Mouse (Mus musculus) embryo, embryonic 9.5 days (tissue): ENCODE measurements around the gene Tacc2.
A peak's percentile ranks its signal among the peaks of the same experiment; 100 is the strongest.
"Not testable (repeated sequence)": the region's sequence is repeated elsewhere in the genome, so short reads cannot be mapped to it uniquely, and the experiment has no call there.

Experiments used
- DNase-seq: peaks from one replicate; pipeline ENCODE4 v3.0.0-alpha.2; 2017; ENCODE audit errors: extremely low spot score

Gene Tacc2

DNA sequence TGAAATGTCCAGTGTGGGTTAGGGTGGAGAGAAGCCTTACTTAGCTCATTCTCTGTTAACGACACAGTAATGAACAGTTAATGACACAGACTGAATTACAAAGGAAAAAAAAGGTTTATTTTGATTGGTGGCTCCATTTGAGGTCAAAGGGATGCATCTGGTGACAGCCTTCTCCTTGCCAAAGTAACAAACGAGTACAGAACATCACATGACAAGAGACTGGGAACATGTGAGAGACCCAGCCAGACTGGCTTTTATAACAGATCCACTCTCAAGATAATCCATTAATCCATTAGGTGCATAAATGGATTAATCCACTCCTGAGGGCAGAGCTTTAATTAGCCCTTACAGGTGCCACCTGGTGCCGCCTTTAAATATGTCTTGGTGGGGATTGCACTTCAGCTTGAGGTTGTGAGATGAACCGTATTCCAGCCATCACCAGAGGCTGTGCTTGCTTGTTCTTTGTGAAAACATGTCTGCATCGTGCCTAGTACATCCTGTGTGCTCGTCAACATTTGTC, 75.9 kb downstream of the Tacc2 start:
- DNase-seq: no peak

DNA sequence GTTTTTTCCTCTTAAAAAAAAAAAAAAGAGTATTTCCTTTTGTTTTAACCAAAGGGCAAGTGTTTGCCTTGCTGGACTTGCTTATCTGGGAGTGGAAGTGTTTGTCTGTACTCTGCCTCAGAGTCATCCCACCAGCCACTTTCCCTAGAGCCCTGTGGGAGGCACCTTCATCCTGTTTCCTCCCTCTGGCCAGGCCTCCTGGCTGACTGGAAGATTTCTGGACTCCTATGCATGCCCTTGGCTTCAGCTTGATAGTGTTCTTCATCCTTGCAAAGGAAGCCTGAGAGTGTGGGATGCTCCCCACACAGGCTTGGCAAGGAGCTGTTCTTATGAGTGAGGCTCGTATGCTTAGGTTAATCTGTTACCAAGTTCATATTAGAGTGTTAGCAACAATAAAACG, 77.3 kb downstream of the Tacc2 start:
- DNase-seq: no peak

DNA sequence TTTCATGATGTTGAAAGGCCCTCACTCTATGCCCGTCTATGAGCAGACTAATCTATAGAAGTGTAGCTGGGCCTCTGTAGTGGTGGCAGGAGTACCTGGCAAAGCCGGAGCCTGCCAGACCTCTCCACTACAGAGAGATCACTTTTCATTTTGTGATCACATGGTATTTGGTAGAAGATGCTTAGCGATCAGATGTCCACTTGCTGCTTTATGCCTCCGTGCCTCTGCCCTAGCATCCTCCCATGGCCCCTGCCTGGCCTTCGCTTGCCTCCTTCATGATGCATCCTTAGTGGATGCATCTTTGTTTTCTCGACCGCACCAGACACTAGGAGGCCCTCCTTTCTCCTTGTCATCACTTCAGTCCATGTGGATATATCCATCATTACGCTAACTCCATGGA, 79.7 kb downstream of the Tacc2 start:
- DNase-seq: no peak

DNA sequence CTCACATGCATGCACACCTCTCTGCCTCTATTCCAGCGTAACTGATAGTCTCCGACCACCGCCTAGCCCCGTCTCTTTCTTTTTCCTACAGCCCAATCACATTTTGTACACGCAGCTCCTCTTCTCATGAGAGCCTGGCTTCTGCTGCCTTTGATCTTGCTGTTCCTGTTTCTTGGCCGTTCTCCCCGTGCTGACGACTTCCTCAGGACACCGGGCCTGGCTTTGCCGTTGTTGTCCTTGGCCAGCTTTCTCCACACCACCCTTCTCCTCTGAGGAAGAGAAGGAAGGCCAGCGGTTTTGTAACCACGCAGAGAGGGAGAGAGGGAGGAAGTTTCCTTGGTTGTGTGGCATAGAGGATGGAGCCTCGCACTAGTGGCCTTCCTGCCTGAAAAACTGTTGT, 80.5 kb downstream of the Tacc2 start:
- DNase-seq: no peak

DNA sequence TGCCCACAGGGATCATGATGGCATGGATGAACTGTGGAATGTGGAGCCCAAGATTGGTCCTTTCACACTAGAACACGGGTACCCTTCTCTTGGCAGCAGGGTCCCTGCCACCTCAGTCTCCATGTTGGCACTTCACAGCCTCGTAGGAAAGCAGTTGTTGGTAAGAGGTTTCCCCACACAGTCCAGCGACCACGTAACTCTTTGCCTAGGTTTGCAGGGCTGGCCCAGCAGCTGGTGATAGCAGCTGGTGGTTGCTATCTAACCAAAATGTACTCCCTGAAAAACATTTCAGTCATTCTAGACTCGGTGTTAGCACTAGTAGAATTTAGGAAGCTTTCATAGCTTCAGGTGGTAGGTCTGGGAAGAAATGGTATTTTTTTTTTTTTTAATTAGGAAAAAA, 81.9 kb downstream of the Tacc2 start:
- DNase-seq: no peak

DNA sequence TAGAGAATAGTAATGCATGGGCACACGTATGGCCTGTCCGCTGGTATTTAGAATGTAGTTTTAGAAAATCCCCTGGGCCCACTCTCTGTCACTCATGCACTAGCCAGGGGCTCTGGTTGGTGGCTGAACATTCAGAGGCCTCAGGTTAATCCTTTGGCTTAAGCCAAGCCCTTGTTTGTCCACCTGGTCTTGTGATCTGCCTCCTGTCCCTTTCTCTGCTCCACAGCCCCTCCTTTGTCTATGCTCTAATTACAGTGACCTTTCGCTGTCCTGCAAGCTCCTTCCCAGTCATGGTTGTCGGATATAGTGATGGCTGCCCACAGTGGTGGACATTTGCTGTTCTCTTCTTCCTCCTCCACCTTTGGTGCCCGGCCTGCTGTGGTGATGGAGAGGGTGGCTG, 85.0 kb downstream of the Tacc2 start:
- peak; percentile 31 for DNase-seq

DNA sequence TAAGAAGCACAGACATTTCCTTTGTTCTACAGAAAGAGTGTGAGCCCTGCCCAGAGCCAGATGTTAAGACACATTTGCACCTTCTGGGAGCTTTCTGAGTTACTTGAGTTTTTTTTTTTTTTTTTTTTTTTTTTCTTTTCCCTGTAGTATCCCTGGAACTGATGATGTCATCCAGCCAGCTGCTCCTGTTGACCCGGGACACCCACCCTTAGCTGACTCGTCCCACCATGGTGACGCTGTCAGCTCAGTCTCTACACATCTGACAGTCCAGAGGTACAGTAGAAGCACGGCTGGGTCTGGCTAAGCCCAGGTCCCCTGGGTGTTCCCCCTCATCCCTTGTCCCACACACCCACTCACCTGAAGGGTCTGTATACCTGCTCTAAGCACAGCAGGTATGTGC, 85.6 kb downstream of the Tacc2 start:
- DNase-seq: no peak

DNA sequence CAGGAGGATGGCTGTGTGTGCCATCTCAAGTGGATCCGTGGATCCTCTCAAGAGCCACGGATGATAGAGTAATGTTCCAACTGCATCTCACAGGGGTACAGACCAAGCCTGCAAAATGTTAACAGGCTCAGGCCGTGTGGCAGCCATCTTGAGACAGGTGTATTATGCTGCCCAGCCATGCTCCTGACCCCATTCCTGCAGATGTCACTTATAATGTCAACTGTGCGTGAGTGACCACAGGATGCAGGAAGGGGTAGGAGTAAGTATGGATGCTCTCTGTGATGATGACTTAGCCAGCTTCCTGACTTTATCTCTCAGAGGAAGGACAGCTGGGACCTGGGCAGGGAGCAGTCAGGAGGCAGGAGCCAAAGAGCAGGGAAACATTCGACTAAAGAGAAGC, 86.8 kb downstream of the Tacc2 start:
- DNase-seq: no peak

DNA sequence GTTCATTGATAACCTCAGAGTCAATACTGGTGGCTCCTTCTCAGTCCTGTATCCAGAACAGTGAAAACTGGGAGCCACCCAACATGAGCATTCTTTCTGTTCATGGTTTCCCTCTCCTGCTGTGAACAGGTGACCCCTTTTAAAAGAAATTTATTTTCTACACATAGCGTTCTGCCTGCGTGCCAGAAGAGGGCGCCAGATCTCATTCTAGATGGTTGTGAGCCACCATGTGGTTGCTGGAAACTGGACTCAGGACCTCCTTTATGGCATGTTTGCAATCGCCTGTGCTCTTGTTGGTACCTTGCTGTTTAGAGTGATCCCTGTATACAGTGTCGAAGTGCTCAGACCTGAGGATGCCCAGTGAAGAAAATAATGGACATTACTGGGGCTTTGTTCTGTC, 87.4 kb downstream of the Tacc2 start:
- DNase-seq: no peak

DNA sequence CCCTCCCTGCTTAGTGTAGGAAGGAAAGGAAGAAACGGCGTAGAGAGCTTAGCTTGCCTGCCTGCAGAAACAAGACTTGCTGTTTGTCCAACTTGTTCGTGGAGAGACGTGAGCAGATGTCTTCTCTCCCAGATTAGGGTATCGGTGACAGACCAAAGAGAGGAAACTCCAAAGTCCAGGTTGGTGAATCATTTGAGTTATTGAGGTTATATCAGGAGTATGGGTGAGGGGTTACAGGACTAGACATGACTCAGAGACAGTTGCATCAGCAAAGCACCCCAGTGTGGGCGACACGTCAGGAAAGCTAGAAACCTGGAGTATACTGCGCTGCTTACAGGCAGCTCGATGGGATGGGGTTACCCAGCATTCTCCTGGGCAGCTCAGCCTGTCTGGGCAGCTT, 88.1 kb downstream of the Tacc2 start:
- DNase-seq: no peak

DNA sequence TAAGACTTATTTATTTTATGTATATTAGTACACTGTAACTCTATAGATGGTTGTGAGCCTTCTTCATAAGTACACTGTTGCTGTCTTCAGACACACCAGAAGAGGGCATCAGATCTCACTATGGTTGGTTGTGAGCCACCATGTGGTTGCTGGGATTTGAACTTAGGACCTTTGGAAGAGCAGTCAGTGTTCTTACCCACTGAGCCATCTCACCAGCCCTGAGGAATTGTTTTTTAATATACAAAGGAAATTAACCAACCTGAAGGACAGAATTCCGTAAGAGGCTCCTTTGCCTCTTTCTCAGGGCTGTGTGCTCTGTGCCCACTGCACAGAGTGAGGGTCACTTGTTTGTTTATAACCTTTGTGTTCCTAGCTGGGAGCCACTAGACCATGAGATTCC, 90.8 kb downstream of the Tacc2 start:
- DNase-seq: not testable (repeated sequence)

DNA sequence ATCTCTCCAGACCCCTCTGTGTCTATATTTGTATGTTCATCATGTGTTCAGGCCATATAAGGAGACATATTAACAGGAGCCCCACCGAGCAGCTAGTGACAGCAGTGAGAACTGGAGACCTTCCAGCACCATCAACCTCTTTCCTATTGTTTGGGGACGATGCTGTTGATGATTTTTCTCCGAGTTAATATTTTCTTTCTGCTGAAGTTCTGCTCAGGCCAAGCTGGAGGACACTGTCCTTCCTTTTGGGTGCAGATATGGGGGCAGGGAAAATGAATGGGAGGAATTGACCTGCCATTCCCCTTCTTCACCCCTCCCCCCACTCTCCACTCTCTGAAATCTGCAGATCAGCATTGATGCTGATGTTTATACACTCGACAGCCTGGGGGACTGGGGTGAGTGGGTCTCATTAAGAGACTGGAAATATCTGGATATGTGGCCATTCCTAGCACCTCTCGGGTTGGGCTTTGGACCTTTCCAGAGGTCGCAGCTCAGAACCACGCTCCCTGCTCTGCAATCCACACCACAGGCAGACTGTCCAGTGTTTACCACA, 91.6 kb downstream of the Tacc2 start:
- no peak for DNase-seq

DNA sequence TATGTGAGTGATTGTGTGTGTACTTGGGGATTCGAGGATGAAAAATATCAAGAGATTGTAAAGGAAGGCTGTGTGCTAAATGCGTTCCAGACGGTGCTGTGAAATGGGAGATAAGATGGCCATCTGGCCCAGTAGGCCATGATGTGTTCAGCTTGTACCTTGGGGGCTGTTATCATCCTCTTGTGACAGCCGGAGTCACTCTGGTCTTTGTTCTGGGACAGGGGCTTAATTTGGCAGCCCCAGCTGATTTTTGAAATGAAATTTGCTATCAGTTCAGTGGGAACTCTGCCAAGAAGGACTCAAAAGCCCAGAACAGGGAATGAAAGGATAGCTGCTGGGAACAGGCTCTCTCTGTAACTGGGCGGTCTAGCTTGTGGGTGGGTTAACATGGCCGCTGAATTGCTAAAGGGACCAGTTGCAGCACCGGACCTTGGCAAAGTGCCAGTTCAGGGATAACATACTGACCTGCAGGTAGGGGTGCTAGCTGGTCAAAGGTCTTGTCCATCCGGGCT, 92.2 kb downstream of the Tacc2 start:
- peak; percentile 30 for DNase-seq

DNA sequence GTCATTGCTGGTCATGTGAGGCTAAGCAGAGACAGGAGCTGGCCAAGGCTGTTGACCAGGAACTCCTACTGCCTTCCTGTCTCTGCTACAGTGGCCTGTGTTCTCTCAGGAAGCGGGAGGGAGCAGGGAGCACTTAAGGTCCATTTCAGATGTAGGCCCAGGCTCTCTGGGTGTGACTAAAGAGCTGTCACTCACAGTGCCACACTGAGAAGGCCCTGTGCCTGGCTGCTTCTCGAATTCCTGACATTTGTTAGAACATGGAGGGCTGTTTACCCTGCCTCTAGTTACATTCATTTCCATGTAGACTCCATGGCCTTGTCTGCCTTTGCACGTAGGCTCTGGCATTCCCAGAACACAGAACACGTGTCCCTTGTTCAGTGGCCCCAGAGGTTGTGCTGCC, 93.1 kb downstream of the Tacc2 start:
- DNase-seq: no peak

DNA sequence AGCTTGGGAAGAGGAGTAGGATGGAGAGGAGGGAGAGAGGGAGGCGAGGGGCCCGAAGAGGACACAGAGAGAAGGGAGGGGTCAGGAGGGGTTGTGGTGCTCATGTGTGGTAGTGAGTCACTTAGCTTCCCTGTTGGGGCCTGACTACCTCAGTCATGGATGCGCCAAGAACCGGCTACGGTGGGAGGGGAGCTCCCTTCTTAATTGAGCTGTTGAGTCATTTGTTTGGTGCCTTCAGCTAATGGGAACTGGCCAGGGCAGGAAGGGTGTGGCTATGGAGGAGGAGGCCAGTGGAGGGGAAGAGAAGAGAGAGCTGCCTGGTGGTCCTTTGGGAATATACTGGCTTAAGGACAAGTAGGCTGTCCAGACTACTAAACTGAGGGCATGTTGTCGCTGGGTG, 94.1 kb downstream of the Tacc2 start:
- no peak for DNase-seq

DNA sequence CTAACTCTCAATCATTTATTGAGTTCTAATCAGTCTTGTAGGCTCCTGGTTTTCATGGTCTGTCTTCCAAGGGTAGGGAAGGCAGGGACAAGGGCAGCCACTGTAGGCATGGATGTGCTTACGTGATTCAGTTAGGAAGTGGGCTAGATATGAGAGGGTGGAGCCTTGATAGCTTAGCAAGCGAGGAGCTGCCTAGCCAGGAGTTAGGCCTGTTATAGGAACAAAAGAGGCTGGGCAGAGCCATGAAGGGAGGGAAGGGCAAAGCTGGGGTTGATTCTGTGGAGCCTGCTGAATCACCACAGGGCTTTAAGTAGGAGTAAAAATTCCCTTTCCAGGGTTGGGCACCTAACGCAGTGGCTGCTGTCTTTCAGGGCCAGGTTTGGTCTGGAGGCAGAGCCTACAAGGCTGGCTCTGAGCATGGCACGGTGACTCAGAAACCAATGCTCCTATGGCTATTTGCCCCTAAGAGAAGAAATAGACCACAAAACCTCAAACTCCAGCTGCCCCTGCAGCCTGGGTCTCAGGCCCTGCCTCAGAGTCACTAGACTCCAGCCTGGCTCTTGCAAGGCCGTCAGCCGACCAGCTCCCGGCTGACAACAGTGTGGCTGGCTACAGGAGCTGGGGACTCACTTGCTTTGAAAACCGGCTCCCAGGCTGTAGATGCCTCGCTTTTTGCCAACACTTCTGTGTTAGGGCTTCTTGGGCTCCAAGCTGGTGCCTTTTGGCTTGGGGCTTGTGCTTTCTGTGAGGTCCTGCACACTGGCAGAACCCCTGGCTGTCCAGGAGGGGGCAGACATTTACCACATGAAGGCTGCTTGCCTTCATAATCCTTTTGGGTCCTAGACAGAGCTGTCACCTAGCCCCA, 96.2 kb downstream of the Tacc2 start:
- DNase-seq: peak; percentile 65

DNA sequence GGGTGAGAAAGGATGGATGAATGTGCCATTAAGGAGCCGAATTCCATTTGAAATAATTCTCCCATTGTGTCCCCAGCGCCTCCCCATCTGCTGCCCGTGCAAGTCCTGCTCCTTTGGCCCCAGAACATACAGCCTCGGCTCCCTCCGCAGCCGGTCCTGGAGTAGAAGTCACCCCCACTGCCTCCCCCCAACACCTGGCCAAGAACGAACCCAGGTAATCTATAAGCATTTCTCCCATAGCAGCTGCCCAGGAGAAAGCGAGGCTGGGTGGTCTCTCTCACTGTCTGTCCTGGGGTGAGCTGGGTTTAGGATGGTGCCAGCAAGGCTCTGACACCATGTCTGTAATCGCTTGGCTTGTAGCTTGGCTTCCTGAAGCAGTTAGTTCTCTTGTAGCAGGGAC, 97.3 kb downstream of the Tacc2 start:
- no peak for DNase-seq

DNA sequence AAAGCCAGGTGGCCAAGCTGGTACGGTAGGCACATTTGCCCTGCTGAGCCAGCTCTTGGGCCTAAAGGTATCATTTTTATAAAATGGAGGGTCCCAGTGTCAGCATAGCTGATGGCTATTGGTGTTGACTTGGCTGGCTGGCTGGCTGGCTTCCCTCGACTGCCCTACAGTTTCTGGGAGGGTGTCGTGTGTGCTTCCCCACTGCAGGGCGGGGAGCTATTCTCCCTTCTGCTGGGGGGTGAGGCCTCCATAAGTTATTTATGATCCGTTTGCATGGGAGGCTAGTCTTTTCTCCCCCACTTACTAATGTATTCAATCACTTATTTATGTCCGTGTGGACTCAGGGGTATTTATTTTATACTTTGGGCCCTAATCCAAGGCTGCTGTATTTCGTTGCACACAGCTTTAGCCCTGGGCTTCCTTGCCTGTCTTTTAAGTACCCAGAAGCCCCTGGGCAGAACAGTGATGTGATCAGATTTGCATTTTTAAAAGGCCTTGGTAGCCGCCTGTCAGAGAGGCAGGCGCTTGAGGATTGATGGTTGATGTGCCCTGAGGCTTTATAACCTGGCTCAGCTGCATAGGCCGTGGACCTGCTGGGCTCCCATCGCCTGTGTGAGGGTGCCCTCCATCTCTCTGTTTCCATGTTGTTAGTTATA, 99.8 kb downstream of the Tacc2 start:
- DNase-seq: no peak

DNA sequence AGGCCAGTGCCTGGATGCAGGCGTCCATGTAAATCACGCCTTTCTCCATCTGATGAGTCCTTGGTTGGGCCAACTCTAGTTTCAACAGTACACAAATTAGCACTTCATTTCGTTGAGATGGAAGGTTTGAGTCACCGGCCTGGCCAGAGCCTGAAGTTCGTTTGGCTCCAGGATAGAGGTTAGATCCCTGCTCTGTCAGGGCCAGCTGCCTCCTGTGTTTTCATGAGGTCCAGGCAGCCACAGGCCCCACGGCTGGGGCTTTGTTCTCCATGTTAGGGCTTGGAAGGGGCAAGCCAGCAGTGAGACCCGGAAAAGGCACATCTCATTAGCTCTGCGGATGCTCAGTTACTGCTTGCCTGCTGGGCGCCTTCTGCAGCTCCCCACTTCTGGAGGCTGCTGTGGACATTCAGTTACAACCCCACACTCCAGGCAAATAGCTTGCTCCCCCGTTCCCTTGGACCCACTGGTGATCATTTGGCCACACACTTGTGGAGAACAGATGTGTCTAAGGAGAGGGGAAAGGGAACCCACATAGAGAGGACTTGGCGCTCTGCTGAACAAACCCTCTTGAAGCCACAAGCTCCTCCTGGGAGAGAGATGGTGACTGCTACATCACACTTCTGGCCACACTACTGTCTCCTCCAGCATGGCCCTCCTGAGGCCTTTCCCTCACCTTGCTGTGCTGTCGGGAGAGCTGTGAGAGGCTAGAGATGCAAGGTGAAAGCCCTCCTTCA, 100.5 kb downstream of the Tacc2 start:
- no peak for DNase-seq

DNA sequence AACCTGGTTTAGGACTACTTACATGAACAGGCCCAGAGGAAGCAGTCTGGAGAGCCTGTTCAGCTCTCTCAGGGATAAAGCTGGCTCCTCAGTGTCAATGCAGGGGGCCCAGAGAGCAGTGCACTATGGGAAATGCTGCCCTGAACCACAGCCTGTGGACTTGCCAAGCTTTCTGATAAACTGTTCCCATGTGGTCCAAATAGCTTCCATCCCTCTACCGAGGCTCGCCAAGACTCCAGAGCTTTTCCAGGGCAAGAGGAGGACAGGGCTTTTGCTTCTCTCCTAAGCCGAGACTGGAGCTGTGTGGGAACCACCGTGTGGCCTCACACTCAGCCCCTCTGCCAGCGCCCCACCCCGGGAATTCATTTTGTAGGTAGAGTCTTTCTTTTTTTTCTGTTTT, 101.2 kb downstream of the Tacc2 start:
- DNase-seq: no peak

DNA sequence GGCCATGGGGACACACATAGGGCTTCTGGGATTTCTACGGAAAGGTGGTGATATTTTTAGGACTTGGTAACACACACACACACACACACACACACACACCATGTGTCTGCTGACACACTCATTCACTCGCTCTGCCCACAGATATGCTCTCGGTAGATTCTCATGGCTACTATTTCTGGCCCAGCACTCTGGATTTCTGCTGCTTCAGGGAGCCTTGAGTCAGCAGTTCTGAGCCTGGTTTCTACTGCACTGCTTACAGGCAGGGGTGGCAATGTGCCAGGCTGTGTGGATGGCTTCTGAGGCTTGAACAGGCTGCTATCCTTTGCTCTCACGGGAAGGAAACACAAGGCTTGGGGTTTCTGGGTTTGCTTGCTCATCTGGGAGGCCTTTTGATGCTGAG, 104.6 kb downstream of the Tacc2 start:
- no peak for DNase-seq

DNA sequence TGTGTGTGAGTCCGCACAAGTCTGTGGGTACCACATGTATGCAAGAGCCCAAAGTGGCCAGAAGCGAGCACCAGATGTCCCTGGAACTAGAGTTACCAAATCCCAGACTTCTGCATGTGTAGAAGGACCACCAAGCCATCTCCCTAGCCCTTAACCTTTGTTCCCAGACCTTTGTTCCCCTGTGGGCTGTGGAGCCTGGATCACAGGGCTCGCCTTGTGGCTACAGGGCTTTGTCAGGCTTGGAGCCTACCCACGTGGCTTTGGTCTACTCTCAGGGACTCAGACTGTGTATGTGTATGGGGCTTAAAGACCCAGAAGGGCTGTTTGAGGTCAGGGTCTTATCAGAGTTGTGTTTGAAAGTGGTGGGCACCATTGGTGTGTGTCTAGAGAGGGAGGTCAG, 111.4 kb downstream of the Tacc2 start:
- DNase-seq: no peak
